Mouse (Mus musculus): ENCODE measurements at regions not wholly inside any gene's neighbourhood (a gene's known extent, or its start where the extent isn't known, plus 50 kb on each side); places are given as distances from the start of the nearest gene placed in this dataset.

GRCm38 (mm10) chr8:10720398-10720797 is 287.9 kb downstream of the Irs2 start:
- DNase-seq (ENCODE audit: low spot score in 2 of 2), result no peak

GRCm38 (mm10) chr8:10719411-10719810 is 288.8 kb downstream of the Irs2 start:
- no peak for DNase-seq (ENCODE audit: low spot score in 2 of 2)

GRCm38 (mm10) chr8:10717297-10717696 is 291.0 kb downstream of the Irs2 start:
- DNase-seq (ENCODE audit: low spot score in 2 of 2), result no peak

- no peak for DNase-seq (ENCODE audit: low spot score in 2 of 2)
Measured at GRCm38 (mm10) chr8:10716161-10716560, 292.1 kb downstream of the Irs2 start.

GRCm38 (mm10) chr8:10713515-10714042 is 294.7 kb downstream of the Irs2 start:
- no peak for DNase-seq (ENCODE audit: low spot score in 2 of 2)

- DNase-seq (ENCODE audit: low spot score in 2 of 2), result no peak
Measured at GRCm38 (mm10) chr8:10712118-10712689, 296.1 kb downstream of the Irs2 start.

- DNase-seq (ENCODE audit: low spot score in 2 of 2), result no peak
Measured at GRCm38 (mm10) chr8:10711474-10711873, 296.8 kb downstream of the Irs2 start.

- DNase-seq (ENCODE audit: low spot score in 2 of 2), result no peak
Measured at GRCm38 (mm10) chr8:10708509-10708908, 299.7 kb downstream of the Irs2 start.

- DNase-seq (ENCODE audit: low spot score in 2 of 2), result no peak
Measured at GRCm38 (mm10) chr8:10707122-10707521, 301.1 kb downstream of the Irs2 start.

GRCm38 (mm10) chr8:10705909-10706308 is 302.3 kb downstream of the Irs2 start:
- DNase-seq (ENCODE audit: low spot score in 2 of 2), result no peak

- DNase-seq (ENCODE audit: low spot score in 2 of 2), result no peak
Measured at GRCm38 (mm10) chr8:10702755-10703154, 305.5 kb downstream of the Irs2 start.

- no peak for DNase-seq (ENCODE audit: low spot score in 2 of 2)
Measured at GRCm38 (mm10) chr8:10702248-10702647, 306.0 kb downstream of the Irs2 start.

- no peak for DNase-seq (ENCODE audit: low spot score in 2 of 2)
Measured at GRCm38 (mm10) chr8:10701648-10702061, 306.6 kb downstream of the Irs2 start.

- no peak for DNase-seq (ENCODE audit: low spot score in 2 of 2)
Measured at GRCm38 (mm10) chr8:10701226-10701625, 307.0 kb downstream of the Irs2 start.

GRCm38 (mm10) chr8:10699669-10700068 is 308.6 kb downstream of the Irs2 start:
- DNase-seq (ENCODE audit: low spot score in 2 of 2), result peak; percentile 27 to 28

- no peak for DNase-seq (ENCODE audit: low spot score in 2 of 2)
Measured at GRCm38 (mm10) chr8:10695181-10695580, 313.1 kb downstream of the Irs2 start.

GRCm38 (mm10) chr8:10690659-10691058 is 317.6 kb downstream of the Irs2 start:
- DNase-seq (ENCODE audit: low spot score in 2 of 2), result no peak

GRCm38 (mm10) chr8:10689881-10690280 is 318.4 kb downstream of the Irs2 start:
- no peak for DNase-seq (ENCODE audit: low spot score in 2 of 2)

- no peak for DNase-seq (ENCODE audit: low spot score in 2 of 2)
Measured at GRCm38 (mm10) chr8:10687867-10688561, 320.2 kb downstream of the Irs2 start.

Measured in layer of hippocampus, postnatal 10 days (tissue).